Mouse (Mus musculus) intestine, embryonic 16.5 days (tissue): ENCODE measurements around the gene Trim2. TPM values are rescaled to one million over a fixed set of nuclear protein-coding genes. Genes with fewer than 3 reads are reported as not detected.

Source experiments
- ATAC-seq: fragments of 200-750 bp; cut with Nextera tagmentation; 2 replicates; pipeline ENCODE4 v1.8.0; 2017; ENCODE audit warnings: moderate TSS enrichment, moderate library complexity
- H3K27ac ChIP-seq: fragments of 300-500 bp; sonication (generic); 2 replicates; pipeline ENCODE4 v1.5.1; 2014; ENCODE audit warnings: mild to moderate bottlenecking, low read length
- H3K27me3 ChIP-seq: fragments of 300-500 bp; sonication (generic); replicated peaks from 2 replicates; pipeline ENCODE4 v1.6.1; 2014; ENCODE audit warnings: low read length, control low read depth, mixed read lengths; ENCODE audit not compliant: control insufficient read depth, insufficient read depth
- H3K36me3 ChIP-seq: fragments of 300-500 bp; sonication (generic); 2 replicates; pipeline ENCODE4 v1.6.1; 2014; ENCODE audit warnings: low read length, control low read depth; ENCODE audit not compliant: control insufficient read depth, insufficient read depth
- H3K4me1 ChIP-seq: fragments of 300-500 bp; sonication (generic); 2 replicates; pipeline ENCODE4 v1.6.1; 2014; ENCODE audit warnings: low read length, control low read depth, mixed read lengths; ENCODE audit not compliant: control insufficient read depth, insufficient read depth
- H3K4me2 ChIP-seq: fragments of 300-500 bp; sonication (generic); 2 replicates; pipeline ENCODE4 v1.6.1; 2014; ENCODE audit warnings: low read depth, low read length, control low read depth
- H3K4me3 ChIP-seq: fragments of 300-500 bp; sonication (generic); 2 replicates; pipeline ENCODE4 v1.5.1; 2014; ENCODE audit warnings: mild to moderate bottlenecking, low read length
- H3K9ac ChIP-seq: fragments of 300-500 bp; sonication (generic); 2 replicates; pipeline ENCODE4 v1.6.1; 2014; ENCODE audit warnings: low read depth, low read length
- H3K9me3 ChIP-seq: fragments of 300-500 bp; sonication (generic); 2 replicates; pipeline ENCODE4 v1.6.1; 2016; ENCODE audit warnings: low read length, control low read depth; ENCODE audit not compliant: control insufficient read depth
- WGBS: fragments of 180-500 bp; shearing (Covaris S2); extraction: QIAGEN DNeasy Blood & Tissue Kit; methylation state at CpG from one replicate; pipeline ENCODE4 v1.1.7; 2014; 5-methylcytosine and 5-hydroxymethylcytosine counted together
- polyA plus RNA-seq: library from polyadenylated mRNA; unstranded; fragments of >200 nt; fragmentation: Nextera tagmentation; extraction: Ambion mirVana; gene quantifications from 2 replicates; pipeline ENCODE4 v1.2.1, GENCODE M21; 2015

Gene Trim2
- polyA plus RNA-seq, 1 experiment from 2014 or later = 57.0 TPM

GRCm38 (mm10) chr3:84330210-84330609, 23.5 kb upstream of the Trim2 start:
- Histone ChIP-seq H3K4me1 (peaks cover 11% of the 10 kb centered on the region; the same call in 1 of the 2 replicates), H3K4me3 (no peak overlapping the region)
- WGBS = 78% methylated on average over 2 of the region's 2 CpGs

DNA sequence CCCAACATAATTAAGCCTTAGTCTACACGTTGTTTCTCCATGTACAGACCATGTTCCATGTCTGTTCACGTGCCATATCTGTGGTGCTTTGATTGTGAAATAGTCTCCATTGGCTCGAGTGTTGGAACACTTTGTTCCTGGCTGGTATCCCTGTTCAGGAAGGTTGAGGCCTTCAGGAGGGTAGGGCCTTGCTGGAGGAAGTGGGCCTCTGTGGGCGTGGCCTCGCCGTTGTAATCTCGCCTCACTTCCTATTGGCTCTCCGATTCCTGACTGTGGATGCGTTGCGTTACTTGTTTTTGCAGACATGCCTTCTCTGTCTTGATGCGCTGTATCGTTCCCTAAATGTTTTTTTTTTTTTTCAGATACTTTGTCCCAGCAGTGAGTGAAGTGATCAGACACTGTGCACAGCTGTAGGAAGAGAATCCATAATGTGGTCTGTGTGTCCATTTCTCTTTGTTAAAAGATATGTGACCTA, 18.3 kb upstream of the Trim2 start:
- H3K9ac ChIP-seq = no peak overlapping the region
- H3K4me2 ChIP-seq = no peak overlapping the region
- no peak overlapping the region for H3K4me3 ChIP-seq
- no peaks in the 10 kb centered on the region for H3K36me3 ChIP-seq
- 87% methylated on average over 12 of the region's 12 CpGs for WGBS
- H3K27ac ChIP-seq = no peak overlapping the region
- no peaks in the 10 kb centered on the region for H3K27me3 ChIP-seq
- ATAC-seq = peak; percentile 60
- peaks cover 9% of the 10 kb centered on the region for H3K4me1 ChIP-seq
- no peaks in the 10 kb centered on the region for H3K9me3 ChIP-seq

More at GRCm38 (mm10) chr3:84330210-84330609, 23.5 kb upstream of the Trim2 start:
- Histone ChIP-seq H3K9me3 (no peaks in the 10 kb centered on the region), H3K27me3 (no peaks in the 10 kb centered on the region), H3K4me2 (no peak overlapping the region), H3K9ac (no peak overlapping the region), H3K27ac (no peak overlapping the region), H3K36me3 (no peaks in the 10 kb centered on the region)
- no peak for ATAC-seq

DNA sequence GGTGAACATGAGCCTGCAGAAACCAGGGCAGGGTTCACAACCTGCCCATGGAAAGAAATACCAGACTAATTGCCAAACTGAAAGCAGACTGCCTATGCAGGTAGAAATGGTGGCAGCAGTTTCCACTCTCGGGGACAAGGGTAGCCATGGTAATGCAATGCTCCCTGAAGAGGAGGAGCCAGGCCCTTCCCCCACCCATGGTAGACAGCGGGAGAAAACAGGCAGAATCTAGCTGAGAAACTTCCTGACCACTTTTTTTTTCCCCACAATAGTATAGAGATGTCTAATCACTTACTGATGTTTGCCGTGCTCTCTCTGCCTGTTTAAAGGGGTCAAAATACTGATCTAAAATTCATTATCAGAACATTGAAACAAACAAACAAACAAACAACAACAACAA, 17.8 kb upstream of the Trim2 start:
- H3K4me1 ChIP-seq = peaks cover 9% of the 10 kb centered on the region
- H3K4me2 ChIP-seq = 0 out of 2 replicates have a peak overlapping the region, but pooled peaks have one; percentile 11
- no peaks in the 10 kb centered on the region for H3K27me3 ChIP-seq
- 24% methylated on average over 3 of the region's 3 CpGs for WGBS
- no peaks in the 10 kb centered on the region for H3K36me3 ChIP-seq
- H3K9ac ChIP-seq = peak overlapping the region; percentile 14; the same call in 1 of the 2 replicates
- no peak overlapping the region for H3K4me3 ChIP-seq
- H3K9me3 ChIP-seq = no peaks in the 10 kb centered on the region
- 0 out of 2 replicates have a peak overlapping the region, but pooled peaks have one; percentile 9 for H3K27ac ChIP-seq
- ATAC-seq = peak; percentile 80

DNA sequence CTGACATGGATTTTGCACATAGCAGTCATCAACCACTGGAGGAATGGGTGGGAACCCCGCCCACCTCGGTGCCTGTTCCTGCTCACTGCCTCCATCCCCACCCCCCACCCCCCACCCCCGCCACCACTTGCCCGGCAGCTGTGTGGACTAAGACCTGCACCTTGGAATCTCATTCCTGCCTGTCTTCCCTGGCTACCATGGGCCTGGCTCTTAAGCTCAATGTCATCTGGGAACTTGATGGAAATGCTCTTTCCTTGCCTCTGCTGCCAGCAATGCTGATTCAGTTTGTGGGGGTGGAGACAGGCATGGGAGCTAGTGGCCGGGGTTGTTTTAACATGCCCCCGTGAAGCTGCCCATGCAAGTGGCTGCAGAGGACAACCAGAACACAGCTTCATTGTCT, 17.3 kb upstream of the Trim2 start:
- peaks cover 9% of the 10 kb centered on the region for H3K4me1 ChIP-seq
- H3K36me3 ChIP-seq = no peaks in the 10 kb centered on the region
- 0 out of 2 replicates have a peak overlapping the region, but pooled peaks have one; percentile 9 for H3K27ac ChIP-seq
- peak; percentile 41; the same call in 1 of the 2 replicates for ATAC-seq
- H3K4me2 ChIP-seq = 0 out of 2 replicates have a peak overlapping the region, but pooled peaks have one; percentile 11
- 30% methylated on average over 6 of the region's 6 CpGs for WGBS
- no peaks in the 10 kb centered on the region for H3K9me3 ChIP-seq
- H3K9ac ChIP-seq = peak overlapping the region; percentile 14; the same call in 1 of the 2 replicates
- H3K27me3 ChIP-seq = no peaks in the 10 kb centered on the region
- no peak overlapping the region for H3K4me3 ChIP-seq

DNA sequence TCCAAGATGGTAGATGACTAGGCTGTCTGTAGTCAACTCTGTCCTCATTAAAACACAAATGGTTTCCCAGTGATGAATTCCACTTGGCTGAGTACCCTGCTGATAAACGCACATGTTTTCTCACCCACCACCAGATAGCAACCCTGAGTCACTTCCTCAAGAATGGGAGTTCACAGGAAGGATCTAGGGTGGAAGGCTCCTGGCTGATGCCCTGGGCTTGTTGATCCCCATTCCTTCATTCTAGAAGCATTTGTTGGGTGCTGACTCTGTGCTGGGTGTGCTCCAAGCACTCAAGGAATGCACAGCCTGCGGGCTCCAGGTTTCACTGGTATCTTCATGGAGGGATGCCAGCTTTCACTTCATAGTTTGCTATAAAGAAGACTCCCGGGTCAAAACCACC, 12.8 kb upstream of the Trim2 start:
- H3K9me3 ChIP-seq = no peaks in the 10 kb centered on the region
- no peaks in the 10 kb centered on the region for H3K36me3 ChIP-seq
- H3K4me2 ChIP-seq = no peak overlapping the region
- H3K27ac ChIP-seq = no peak overlapping the region
- no peak overlapping the region for H3K4me3 ChIP-seq
- H3K9ac ChIP-seq = no peak overlapping the region
- H3K27me3 ChIP-seq = no peaks in the 10 kb centered on the region
- no peak for ATAC-seq
- WGBS = 80% methylated on average over 3 of the region's 3 CpGs
- peaks cover 5% of the 10 kb centered on the region for H3K4me1 ChIP-seq

GRCm38 (mm10) chr3:84318865-84319264, 12.2 kb upstream of the Trim2 start:
- Histone ChIP-seq H3K4me2 (no peak overlapping the region), H3K4me1 (no peaks in the 10 kb centered on the region), H3K9me3 (no peaks in the 10 kb centered on the region), H3K36me3 (no peaks in the 10 kb centered on the region), H3K4me3 (no peak overlapping the region), H3K9ac (no peak overlapping the region), H3K27ac (no peak overlapping the region), H3K27me3 (no peaks in the 10 kb centered on the region)
- no peak for ATAC-seq
- WGBS = 87% methylated on average over 4 of the region's 4 CpGs

- Histone ChIP-seq H3K9me3 (no peaks in the 10 kb centered on the region), H3K4me2 (0 out of 2 replicates have a peak overlapping the region, but pooled peaks have one; percentile 13), H3K9ac (peak overlapping the region; percentile 7; the same call in 1 of the 2 replicates), H3K36me3 (no peaks in the 10 kb centered on the region), H3K4me3 (no peak overlapping the region), H3K27ac (no peak overlapping the region), H3K4me1 (no peaks in the 10 kb centered on the region), H3K27me3 (no peaks in the 10 kb centered on the region)
- ATAC-seq = peak; percentile 51
- 22% methylated on average over 8 of the region's 8 CpGs for WGBS
Observed at GRCm38 (mm10) chr3:84314651-84315191, 8.0 kb upstream of the Trim2 start.

DNA sequence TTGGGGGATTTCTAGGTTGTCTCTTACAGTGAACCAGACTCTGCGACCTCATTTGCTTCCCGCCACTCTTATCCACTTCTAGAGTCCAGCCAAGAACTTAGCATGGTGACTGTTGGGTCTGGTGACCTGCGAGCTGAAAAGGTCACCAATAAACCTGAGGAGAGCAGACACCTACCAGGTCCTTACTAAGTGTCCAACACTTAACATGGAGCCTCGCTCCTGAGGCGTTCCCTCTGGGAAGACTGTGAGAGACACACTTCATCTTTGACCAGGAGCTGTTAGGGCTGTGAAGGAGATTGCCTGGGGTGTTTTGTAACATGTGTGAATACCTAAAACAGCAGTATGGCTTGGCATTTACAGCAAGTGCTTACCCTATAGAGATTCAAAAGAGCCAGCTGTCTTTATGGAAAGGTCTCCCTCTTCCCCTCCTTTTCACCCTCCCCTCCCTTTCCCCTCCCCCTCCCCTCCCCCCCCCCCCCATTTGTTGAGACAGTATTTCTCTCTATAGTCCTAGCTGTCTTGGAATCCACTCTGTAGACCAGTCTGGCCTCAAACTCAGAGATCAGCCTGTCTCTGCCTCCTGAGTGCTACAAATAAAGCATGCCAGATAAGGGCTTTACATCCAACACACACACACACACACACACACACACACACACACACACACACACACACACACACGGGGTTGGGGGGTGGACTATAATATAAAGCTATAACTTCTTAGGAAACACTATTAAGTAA, 7.3 kb upstream of the Trim2 start:
- no peaks in the 10 kb centered on the region for H3K9me3 ChIP-seq
- WGBS = 75% methylated on average over 6 of the region's 6 CpGs
- no peaks in the 10 kb centered on the region for H3K4me1 ChIP-seq
- no peak overlapping the region for H3K27ac ChIP-seq
- H3K36me3 ChIP-seq = no peaks in the 10 kb centered on the region
- H3K9ac ChIP-seq = no peak overlapping the region
- H3K4me2 ChIP-seq = no peak overlapping the region
- H3K27me3 ChIP-seq = no peaks in the 10 kb centered on the region
- H3K4me3 ChIP-seq = no peak overlapping the region
- no peak for ATAC-seq

- Histone ChIP-seq H3K27ac (no peak overlapping the region), H3K27me3 (no peaks in the 10 kb centered on the region), H3K4me1 (no peaks in the 10 kb centered on the region), H3K4me2 (no peak overlapping the region), H3K36me3 (no peaks in the 10 kb centered on the region), H3K9ac (no peak overlapping the region), H3K4me3 (no peak overlapping the region), H3K9me3 (no peaks in the 10 kb centered on the region)
- WGBS = 53% methylated on average over 18 of the region's 18 CpGs
- ATAC-seq = peak; percentile 36; the same call in 1 of the 2 replicates
Observed at GRCm38 (mm10) chr3:84313003-84313800, 6.5 kb upstream of the Trim2 start.
